Mouse (Mus musculus): Measurements from ENCODE around the gene Bgn. TPM values are rescaled to one million over a fixed set of nuclear protein-coding genes. Genes with fewer than 3 reads are reported as not detected.
A peak's percentile ranks its signal among the peaks of the same experiment; 100 is the strongest.

Bgn gene
- polyA plus RNA-seq, 1 experiment: 83.1 TPM

DNA sequence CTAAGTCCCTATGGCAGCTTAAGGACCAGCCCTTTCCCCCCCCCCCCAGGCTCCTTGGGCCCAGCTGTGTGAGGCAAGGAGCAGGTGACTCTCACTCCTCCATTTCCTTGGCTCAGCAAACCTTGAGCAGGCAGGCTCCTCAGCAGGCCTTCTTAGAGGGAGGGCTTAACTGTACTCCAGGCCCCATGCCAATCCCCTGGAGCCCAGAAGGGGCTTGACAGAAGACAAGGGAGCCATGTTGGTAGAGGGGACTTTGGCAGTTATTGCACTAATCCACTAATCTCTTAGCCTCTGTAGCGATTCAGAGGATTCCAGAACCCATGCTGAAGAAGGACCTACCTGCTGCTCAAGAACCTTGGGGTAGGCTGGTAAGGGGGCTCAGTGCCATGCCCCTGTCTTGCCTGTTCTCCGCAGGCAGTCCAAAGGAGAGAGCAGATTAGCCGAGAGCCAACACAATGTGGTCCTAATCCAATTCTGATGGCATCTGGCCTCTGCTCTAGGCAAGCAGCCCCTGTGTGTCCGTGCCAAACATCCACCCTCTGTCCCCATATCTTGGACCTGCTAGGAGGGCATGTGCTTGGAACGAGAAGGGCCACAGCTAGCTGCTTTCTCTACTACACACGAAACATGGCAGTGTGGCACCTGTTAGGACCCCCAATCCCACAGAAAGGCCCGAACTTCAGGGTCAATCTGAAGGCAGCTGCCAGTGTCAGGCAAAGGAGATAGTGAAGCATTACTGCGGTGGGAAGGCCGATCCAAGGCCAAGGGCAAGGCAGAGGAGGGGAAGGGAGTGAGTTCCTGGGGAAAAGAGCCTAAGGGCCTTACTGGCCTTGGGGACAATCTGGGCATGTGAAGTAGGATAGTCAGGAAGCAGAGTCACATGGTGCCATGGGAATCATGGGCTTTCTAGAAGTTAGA is 42.1 kb downstream of the Bgn start:
- peak; percentile 81 for DNase-seq (ENCODE audit: low read depth)
- TF ChIP-seq CTCF (IDR thresholded peaks at IDR 0.05; ENCODE audit: borderline replicate concordance, extremely low read depth, insufficient read depth, insufficient read length): no peak
- no peak for TF ChIP-seq POLR2A (IDR thresholded peaks at IDR 0.05; ENCODE audit: borderline replicate concordance, extremely low read depth, insufficient read depth, insufficient read length, poor library complexity, severe bottlenecking)

DNA sequence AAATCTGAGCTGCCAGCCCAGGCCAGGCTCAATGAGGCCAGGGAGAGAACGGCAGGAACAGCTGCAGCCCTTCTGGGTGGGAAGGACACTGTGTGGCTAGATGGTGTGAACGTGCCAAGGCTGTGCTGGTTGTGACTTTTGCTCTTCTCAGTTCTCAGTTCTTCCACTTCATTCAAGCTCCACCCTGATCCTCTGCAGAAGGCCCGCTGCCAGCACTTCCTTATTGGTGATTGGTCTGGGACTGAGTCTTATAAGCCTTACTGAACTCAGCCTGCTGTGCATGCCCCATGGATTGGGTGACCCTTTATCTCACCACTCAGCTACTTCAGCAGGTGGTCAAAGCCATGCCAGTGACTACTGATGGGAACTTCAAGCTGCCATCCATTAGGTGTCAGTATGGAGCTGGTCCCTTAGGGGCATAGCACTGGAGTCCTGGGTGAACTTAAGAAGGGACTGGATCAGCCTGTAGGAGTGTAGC is 43.0 kb downstream of the Bgn start:
- peak; percentile 8 for DNase-seq (ENCODE audit: low read depth)
- TF ChIP-seq CTCF (IDR thresholded peaks at IDR 0.05; ENCODE audit: borderline replicate concordance, extremely low read depth, insufficient read depth, insufficient read length) (no peak), POLR2A (IDR thresholded peaks at IDR 0.05; ENCODE audit: borderline replicate concordance, extremely low read depth, insufficient read depth, insufficient read length, poor library complexity, severe bottlenecking) (no peak)

GRCm38 (mm10) chrX:73537875-73538274 is 54.5 kb downstream of the Bgn start:
- DNase-seq (ENCODE audit: low read depth): no peak
- TF ChIP-seq POLR2A (IDR thresholded peaks at IDR 0.05; ENCODE audit: borderline replicate concordance, extremely low read depth, insufficient read depth, insufficient read length, poor library complexity, severe bottlenecking): no peak

- peak; percentile 2 for DNase-seq (ENCODE audit: low read depth)
Observed at GRCm38 (mm10) chrX:73543340-73543739, 59.9 kb downstream of the Bgn start.

More at GRCm38 (mm10) chrX:73543340-73543739, 59.9 kb downstream of the Bgn start:
- TF ChIP-seq POLR2A (IDR thresholded peaks at IDR 0.05; ENCODE audit: borderline replicate concordance, extremely low read depth, insufficient read depth, insufficient read length, poor library complexity, severe bottlenecking) (no peak), CTCF (IDR thresholded peaks at IDR 0.05; ENCODE audit: borderline replicate concordance, extremely low read depth, insufficient read depth, insufficient read length) (peak; percentile 39; the same call in 1 of the 2 replicates)

Other genes with a start within 250 kb of the Bgn start
- gene Xlr4c, start 240.5 kb upstream of the Bgn start, polyA plus RNA-seq (2012; rRNA removed): 0.25 TPM in 1 of 2 replicates, not detected in the other
- gene Xlr3c, start 218.2 kb upstream of the Bgn start, polyA plus RNA-seq (2012; rRNA removed): 0.13 TPM in 1 of 2 replicates, not detected in the other
- not detected in 2 replicates for gene Xlr5a, start 190.6 kb upstream of the Bgn start, polyA plus RNA-seq (2012; rRNA removed)
- not detected in 2 replicates for gene Xlr5c, start 190.6 kb upstream of the Bgn start, polyA plus RNA-seq (2012; rRNA removed)
- gene Gm45015, start 146.8 kb upstream of the Bgn start, polyA plus RNA-seq (2012; rRNA removed): not detected in 2 replicates
- 25.9 and 26.6 TPM in 2 replicates for gene Zfp275, start 141.0 kb upstream of the Bgn start, polyA plus RNA-seq (2012; rRNA removed)
- 0.13 and 0.27 TPM in 2 replicates for gene Gm18336, start 84.9 kb upstream of the Bgn start, polyA plus RNA-seq (2012; rRNA removed)
- 1.2 and 1.3 TPM in 2 replicates for gene Zfp92, start 72.5 kb upstream of the Bgn start, polyA plus RNA-seq (2012; rRNA removed)
- gene Trex2, start 48.3 kb upstream of the Bgn start, polyA plus RNA-seq (2012; rRNA removed): 0.11 and 0.18 TPM in 2 replicates
- gene Haus7, start 24.6 kb upstream of the Bgn start, polyA plus RNA-seq (2012; rRNA removed): 45.6 and 50.0 TPM in 2 replicates
- 7.9 and 13.7 TPM in 2 replicates for gene Atp2b3, start 19.5 kb downstream of the Bgn start, polyA plus RNA-seq (2012; rRNA removed)
- gene Dusp9, start 155.8 kb downstream of the Bgn start, polyA plus RNA-seq (2012; rRNA removed): 1.1 and 1.5 TPM in 2 replicates
- 139 and 181 TPM in 2 replicates for gene Pnck, start 176.5 kb downstream of the Bgn start, polyA plus RNA-seq (2012; rRNA removed)
- gene Slc6a8, start 189.5 kb downstream of the Bgn start, polyA plus RNA-seq (2012; rRNA removed): 62.2 and 71.4 TPM in 2 replicates
- gene Bcap31, start 232.6 kb downstream of the Bgn start, polyA plus RNA-seq (2012; rRNA removed): 44.3 and 48.6 TPM in 2 replicates
- 16.0 and 19.3 TPM in 2 replicates for gene Abcd1, start 233.0 kb downstream of the Bgn start, polyA plus RNA-seq (2012; rRNA removed)